Mouse (Mus musculus) cerebellum, postnatal 4 days (tissue): ENCODE measurements at regions not wholly inside any gene's neighbourhood (a gene's known extent, or its start where the extent isn't known, plus 50 kb on each side); places are given as distances from the start of the nearest gene placed in this dataset.

ENCODE experiments used
- DNase-seq, 2 experiments: peaks; one replicate each; pipeline ENCODE4 v3.0.0; 2022; ENCODE audit warnings: low spot score in 2 of 2, mixed read lengths in 1 of 2

- no peak for DNase-seq
Measured at GRCm38 (mm10) chr15:62486540-62486939, 1358.4 kb downstream of the Gsdmc2 start.

DNA sequence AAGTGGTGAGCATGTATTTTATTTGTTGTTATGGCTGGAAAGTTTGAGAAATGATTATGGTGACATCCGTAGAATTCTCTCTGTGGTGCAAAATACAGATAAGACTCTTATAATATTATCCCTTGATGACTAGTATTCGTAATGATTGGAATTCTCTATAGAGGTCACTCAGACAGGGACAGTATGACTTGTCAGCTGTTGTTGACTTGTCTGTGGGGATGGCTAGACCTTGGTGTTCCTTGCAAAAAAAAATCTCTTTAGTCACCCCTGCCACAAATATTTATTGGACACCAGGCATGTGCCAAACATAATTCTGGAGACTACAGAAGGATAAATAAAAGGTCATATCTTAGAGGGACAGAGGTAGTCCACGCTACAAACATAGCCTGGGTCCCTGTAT lies 1360.6 kb downstream of the Gsdmc2 start:
- DNase-seq, result no peak

GRCm38 (mm10) chr15:62483534-62483933 lies 1361.4 kb downstream of the Gsdmc2 start:
- no peak for DNase-seq

GRCm38 (mm10) chr15:62482357-62482756 lies 1362.6 kb downstream of the Gsdmc2 start:
- DNase-seq, result no peak

DNA sequence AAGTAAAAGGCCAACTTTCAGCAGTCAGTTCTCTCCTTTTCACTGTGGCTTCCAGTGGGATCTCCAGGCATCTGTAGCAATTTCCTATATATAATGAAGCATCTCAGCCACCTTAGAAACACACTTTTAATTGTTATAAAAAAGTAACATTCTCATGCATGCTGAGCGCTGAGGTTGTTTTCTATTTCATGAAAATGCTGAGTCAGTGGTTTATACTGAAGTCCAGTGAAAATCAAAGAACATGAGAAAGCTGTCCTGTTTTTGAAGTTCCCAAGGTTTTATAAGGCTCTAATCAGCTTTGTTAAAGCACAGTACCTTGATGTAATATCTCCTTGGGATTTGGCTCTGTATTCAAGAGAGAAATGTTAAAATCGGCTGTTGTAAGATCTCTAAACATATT lies 1367.2 kb downstream of the Gsdmc2 start:
- no peak for DNase-seq

DNA sequence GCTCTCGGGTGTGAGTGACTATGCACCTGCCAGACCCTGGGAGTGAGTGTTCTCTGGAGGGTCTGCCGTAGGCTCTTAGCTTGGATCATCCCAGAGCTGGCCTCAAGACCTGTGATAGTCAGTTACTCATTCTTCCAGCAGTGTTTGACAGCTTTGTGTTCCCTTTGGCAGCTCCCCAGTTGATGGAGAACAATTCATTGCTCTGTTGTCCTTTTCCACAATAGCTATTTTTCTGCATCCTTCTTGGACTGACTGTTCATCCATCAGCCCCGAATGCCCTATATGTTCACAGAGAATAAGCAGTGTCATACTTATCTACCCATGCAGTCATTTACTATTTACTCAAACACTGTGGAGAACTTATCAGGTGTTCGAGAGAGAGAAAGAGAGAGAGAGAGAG lies 1368.5 kb downstream of the Gsdmc2 start:
- no peak for DNase-seq

GRCm38 (mm10) chr15:62470683-62471331 lies 1374.2 kb downstream of the Gsdmc2 start:
- no peak for DNase-seq

DNA sequence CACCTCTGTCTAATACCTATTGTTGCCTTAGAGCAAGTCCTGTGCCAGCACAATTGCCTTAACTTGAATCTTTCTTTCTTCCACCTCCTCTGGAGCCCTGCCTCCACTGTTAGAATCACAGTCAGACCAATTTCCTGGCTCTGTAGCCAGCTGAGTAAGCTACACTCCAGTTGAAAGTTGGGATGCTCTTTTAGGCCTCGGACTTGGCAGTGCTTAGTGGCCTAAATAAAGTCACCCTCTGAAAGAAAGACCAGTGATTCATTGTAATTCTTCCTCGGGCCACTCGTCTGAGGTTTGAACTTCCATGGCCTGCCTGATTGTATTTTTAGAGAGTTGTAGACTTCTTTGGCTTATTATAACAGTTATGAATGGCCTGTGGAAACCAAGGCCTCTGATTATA lies 1376.9 kb downstream of the Gsdmc2 start:
- no peak for DNase-seq

GRCm38 (mm10) chr15:62466856-62467255 lies 1378.1 kb downstream of the Gsdmc2 start:
- no peak for DNase-seq

DNA sequence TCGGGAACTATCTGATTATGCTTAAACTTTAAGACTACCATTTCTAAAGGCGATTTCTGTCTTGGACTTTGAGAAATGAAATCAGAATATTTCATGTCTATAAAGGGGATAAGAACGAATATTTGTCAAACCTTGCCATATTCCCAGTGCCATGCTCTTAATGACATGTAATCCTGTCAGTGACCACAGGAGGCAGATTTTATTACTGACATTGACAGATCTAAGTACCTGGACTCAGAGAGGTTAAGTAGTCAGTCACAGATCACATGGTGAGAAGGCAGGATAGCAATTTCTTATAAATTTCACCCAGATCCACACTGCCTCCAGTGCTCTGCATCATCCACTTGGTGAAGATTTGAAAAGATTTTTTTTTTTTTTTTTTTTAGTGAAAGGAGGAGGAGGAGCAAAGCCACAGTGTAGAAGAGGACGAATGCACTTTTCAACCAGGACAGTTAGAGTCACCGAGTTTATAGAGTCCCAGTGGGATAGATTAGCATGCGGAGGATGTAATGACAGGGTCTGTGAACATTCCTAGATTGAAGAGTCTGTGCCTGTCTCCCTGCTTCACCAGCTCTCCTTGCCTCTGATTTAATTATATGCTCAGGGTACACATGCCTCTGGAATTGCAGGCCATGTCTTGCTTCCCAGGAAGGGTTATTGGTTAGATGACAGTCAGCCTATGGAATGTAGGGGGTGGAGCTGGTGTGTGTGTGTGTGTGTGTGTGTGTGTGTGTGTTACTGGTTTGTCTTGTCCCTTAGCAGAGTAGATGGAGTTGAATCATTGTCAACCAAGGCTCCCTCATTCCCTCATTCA lies 1379.7 kb downstream of the Gsdmc2 start:
- no peak for DNase-seq

- peak; percentile 24 to 64 for DNase-seq
Measured at GRCm38 (mm10) chr15:62462698-62463097, 1382.3 kb downstream of the Gsdmc2 start.

GRCm38 (mm10) chr15:62461398-62462051 lies 1383.5 kb downstream of the Gsdmc2 start:
- no peak for DNase-seq

DNA sequence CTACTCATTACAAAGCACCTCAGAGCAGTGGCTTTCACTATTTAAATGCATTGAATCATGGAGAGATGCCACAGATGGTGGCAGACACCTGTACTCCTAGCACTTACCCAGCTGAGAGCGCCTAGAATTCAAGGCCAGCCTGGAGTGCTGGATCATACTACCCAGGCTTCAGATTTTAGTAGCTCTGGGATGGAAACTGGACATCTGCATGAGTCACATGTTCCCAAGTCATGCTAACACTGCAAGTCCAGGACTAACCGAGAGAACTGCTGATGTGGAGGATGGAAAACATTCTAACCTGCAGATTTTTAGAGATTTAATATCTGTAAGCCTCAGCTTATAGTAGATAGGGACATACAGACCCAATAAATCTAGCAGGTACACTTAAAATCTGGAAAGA lies 1384.3 kb downstream of the Gsdmc2 start:
- no peak for DNase-seq

- no peak for DNase-seq
Measured at GRCm38 (mm10) chr15:62460026-62460607, 1384.9 kb downstream of the Gsdmc2 start.

- no peak for DNase-seq
Measured at GRCm38 (mm10) chr15:62457990-62458389, 1387.0 kb downstream of the Gsdmc2 start.

DNA sequence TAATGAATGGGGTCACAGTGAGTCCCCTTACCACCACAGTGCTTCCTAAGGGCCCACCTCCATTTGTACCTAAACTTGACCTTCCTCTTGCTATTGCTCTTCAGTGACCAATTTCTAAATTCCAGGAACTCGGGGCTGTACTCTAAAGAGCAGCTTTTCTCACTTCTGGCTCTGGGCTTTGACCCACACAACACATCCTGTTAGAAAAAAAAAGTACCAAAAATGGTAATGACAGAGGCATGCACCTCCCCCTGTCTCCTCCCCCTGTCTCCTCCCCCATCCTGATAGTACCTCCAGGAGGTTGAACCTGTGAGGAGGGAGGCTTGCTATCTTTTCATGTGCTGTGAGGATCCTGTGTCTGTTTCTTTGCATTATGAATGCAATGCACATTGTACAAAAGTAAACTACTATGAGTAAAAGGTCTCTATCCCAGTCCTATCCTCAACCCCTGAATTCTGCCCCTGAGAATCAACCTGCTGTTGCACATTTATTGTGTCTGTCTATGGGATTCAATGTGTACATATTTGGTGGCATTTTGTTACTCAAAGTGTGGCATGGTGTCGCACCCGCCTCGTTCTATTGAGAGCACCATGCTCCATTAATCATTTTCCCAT lies 1387.8 kb downstream of the Gsdmc2 start:
- DNase-seq, result no peak

DNA sequence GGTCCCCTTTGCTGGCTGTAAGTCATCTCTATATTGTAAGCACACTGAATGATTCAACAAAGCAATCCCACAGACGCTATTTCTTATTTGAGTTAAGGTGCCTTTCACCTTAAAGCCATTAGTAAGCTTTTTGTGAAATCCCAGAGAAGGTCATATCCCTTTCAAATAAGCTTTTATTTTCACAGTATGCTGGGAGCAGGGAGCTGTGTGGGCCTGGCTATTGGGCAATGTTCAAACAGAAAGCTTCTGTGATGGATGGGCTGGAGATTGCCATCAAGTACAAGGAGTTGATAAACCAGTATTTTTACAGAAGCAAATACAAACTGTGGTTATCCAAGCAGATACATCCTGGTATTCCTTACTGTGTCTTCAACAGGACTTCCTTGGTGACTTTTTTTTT lies 1389.0 kb downstream of the Gsdmc2 start:
- no peak for DNase-seq

- no peak for DNase-seq
Measured at GRCm38 (mm10) chr15:62448116-62448515, 1396.9 kb downstream of the Gsdmc2 start.

DNA sequence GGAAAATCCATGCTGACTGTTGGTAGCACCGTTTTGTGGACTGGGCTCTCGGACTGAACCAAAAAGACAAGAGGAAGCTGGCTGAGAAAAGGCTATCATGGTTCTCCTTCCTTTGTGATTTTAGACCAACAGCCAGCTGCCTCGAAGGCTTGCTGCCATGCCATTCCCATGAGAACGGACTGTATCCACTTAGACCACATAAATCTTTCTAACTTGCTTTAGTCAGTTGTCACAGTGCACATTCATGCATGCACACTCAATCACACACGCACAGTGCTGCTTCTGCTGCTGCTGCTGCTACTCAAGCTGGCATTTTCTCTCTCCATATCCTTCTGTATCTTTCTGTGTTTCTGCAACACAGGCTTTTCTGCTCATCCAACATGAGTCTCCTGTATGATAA lies 1405.8 kb downstream of the Gsdmc2 start:
- no peak for DNase-seq

GRCm38 (mm10) chr15:62436631-62437030 lies 1408.3 kb downstream of the Gsdmc2 start:
- no peak for DNase-seq

- DNase-seq, result no peak
Measured at GRCm38 (mm10) chr15:62435141-62435680, 1409.8 kb downstream of the Gsdmc2 start.
